Mouse (Mus musculus) MEL (cell line): ENCODE results near the gene Sit1. TPM values are rescaled to one million over a fixed set of nuclear protein-coding genes. Genes with fewer than 3 reads are reported as not detected.

Experiments used
- DNase-seq: peaks from one replicate; pipeline ENCODE4 v3.0.0; 2011; ENCODE audit warnings: low read depth, low spot score
- H3K27ac ChIP-seq: 2 replicates; pipeline ENCODE4 v1.5.1; 2012; ENCODE audit warnings: low read depth, mild to moderate bottlenecking, control low read depth, low read length, moderate library complexity; ENCODE audit not compliant: control insufficient read depth
- H3K27me3 ChIP-seq, 2 experiments: fragments of 150-350 bp in 1 of 2; sonication (generic) in 1 of 2; 2 replicates each; pipeline ENCODE4 v1.6.1; 2012; ENCODE audit warnings: low read length in 2 of 2, mild to moderate bottlenecking in 2 of 2, improper control_type of control experiment in 1 of 2, moderate library complexity in 1 of 2; ENCODE audit not compliant: insufficient read depth in 2 of 2, control insufficient read depth in 1 of 2
- H3K36me3 ChIP-seq, 2 experiments: 2 replicates each; pipeline ENCODE4 v1.6.1; 2012 to 2014; ENCODE audit warnings: low read length in 2 of 2, improper control_type of control experiment in 1 of 2, inconsistent platforms in 1 of 2, mild to moderate bottlenecking in 1 of 2; ENCODE audit not compliant: insufficient read depth in 2 of 2, control insufficient read depth in 1 of 2
- H3K4me1 ChIP-seq, 2 experiments: fragments of 150-350 bp in 1 of 2; sonication (generic) in 1 of 2; 2 replicates each; pipeline ENCODE4 v1.6.1; 2012; ENCODE audit warnings: low read length in 2 of 2, improper control_type of control experiment in 1 of 2, mild to moderate bottlenecking in 1 of 2; ENCODE audit not compliant: insufficient read depth in 2 of 2, control insufficient read depth in 1 of 2
- H3K4me3 ChIP-seq, 2 experiments: fragments of 150-350 bp in 1 of 2; sonication (generic) in 1 of 2; 2 replicates each; pipeline ENCODE4 v1.5.1; 2012; ENCODE audit warnings: low read depth in 2 of 2, low read length in 2 of 2, mild to moderate bottlenecking in 2 of 2, moderate library complexity in 2 of 2, control low read depth in 1 of 2, improper control_type of control experiment in 1 of 2; ENCODE audit not compliant: control insufficient read depth in 1 of 2, insufficient read depth in 1 of 2
- H3K79me2 ChIP-seq: 2 replicates; pipeline ENCODE4 v1.6.1; 2012; ENCODE audit warnings: mild to moderate bottlenecking, low read length, moderate library complexity; ENCODE audit not compliant: control insufficient read depth, poor library complexity, insufficient read depth
- H3K9ac ChIP-seq: 2 replicates; pipeline ENCODE4 v1.6.1; 2012; ENCODE audit warnings: low read depth, mild to moderate bottlenecking, control low read depth, low read length, moderate library complexity; ENCODE audit not compliant: control insufficient read depth, poor library complexity, severe bottlenecking
- H3K9me3 ChIP-seq: fragments of 150-350 bp; sonication (generic); replicated peaks from 2 replicates; pipeline ENCODE4 v1.6.1; 2012; ENCODE audit warnings: mild to moderate bottlenecking, low read length, improper control_type of control experiment, moderate library complexity; ENCODE audit not compliant: insufficient read depth
- CHD1 ChIP-seq: IDR thresholded peaks from 2 replicates; pipeline ENCODE4 v1.6.1; 2012; ENCODE audit warnings: low read depth, mild to moderate bottlenecking, inconsistent platforms, low read length, improper control_type of control experiment
- CHD2 ChIP-seq: IDR thresholded peaks from 2 replicates; pipeline ENCODE4 v1.6.1; 2011; ENCODE audit warnings: low read length, improper control_type of control experiment
- CTCF ChIP-seq, 3 experiments: IDR thresholded peaks in 2 of 3; conservative IDR thresholded peaks in 1 of 3; 2 replicates each; pipeline ENCODE4 v1.5.1; 2011 to 2012; ENCODE audit warnings: low read length in 3 of 3, low read depth in 2 of 3, mild to moderate bottlenecking in 2 of 3, improper control_type of control experiment in 1 of 3, inconsistent platforms in 1 of 3, mixed read lengths in 1 of 3, moderate library complexity in 1 of 3; ENCODE audit not compliant: control insufficient read depth in 1 of 3, insufficient read depth in 1 of 3, poor library complexity in 1 of 3, severe bottlenecking in 1 of 3
- E2F4 ChIP-seq: IDR thresholded peaks from 2 replicates; pipeline ENCODE4 v1.6.1; 2011; ENCODE audit warnings: low read depth, low read length, improper control_type of control experiment, borderline replicate concordance
- ELF1 ChIP-seq: IDR thresholded peaks from 2 replicates; pipeline ENCODE4 v1.6.1; 2014; ENCODE audit warnings: low read depth, mild to moderate bottlenecking, inconsistent platforms, low read length, improper control_type of control experiment, moderate library complexity
- EP300 ChIP-seq, 2 experiments: IDR thresholded peaks; 2 replicates each; pipeline ENCODE4 v1.6.1; 2011; ENCODE audit warnings: improper control_type of control experiment in 2 of 2, low read length in 2 of 2, low read depth in 1 of 2, mild to moderate bottlenecking in 1 of 2
- ETS1 ChIP-seq: IDR thresholded peaks from 2 replicates; pipeline ENCODE4 v1.6.1; 2012; ENCODE audit warnings: low read depth, mild to moderate bottlenecking, inconsistent platforms, low read length, improper control_type of control experiment, moderate library complexity
- GABPA ChIP-seq: IDR thresholded peaks from 2 replicates; pipeline ENCODE4 v1.6.1; 2012; ENCODE audit warnings: low read depth, mild to moderate bottlenecking, inconsistent platforms, low read length, improper control_type of control experiment, moderate library complexity
- GATA1 ChIP-seq: IDR thresholded peaks from 2 replicates; pipeline ENCODE4 v1.6.1; 2011; ENCODE audit warnings: low read depth, low read length, improper control_type of control experiment
- HCFC1 ChIP-seq: IDR thresholded peaks from 2 replicates; pipeline ENCODE4 v1.6.1; 2012; ENCODE audit warnings: low read depth, mild to moderate bottlenecking, inconsistent platforms, low read length, improper control_type of control experiment, moderate library complexity
- JUND ChIP-seq: IDR thresholded peaks from 2 replicates; pipeline ENCODE4 v1.6.1; 2011; ENCODE audit warnings: low read depth, mild to moderate bottlenecking, improper control_type of control experiment, low read length
- KAT2A ChIP-seq: conservative IDR thresholded peaks from 2 replicates; pipeline ENCODE4 v1.6.1; 2012; ENCODE audit warnings: low read depth, low read length, improper control_type of control experiment, inconsistent platforms
- MAFK ChIP-seq: IDR thresholded peaks from 2 replicates; pipeline ENCODE4 v1.6.1; 2011; ENCODE audit warnings: low read depth, mild to moderate bottlenecking, low read length, improper control_type of control experiment, borderline replicate concordance
- MAZ ChIP-seq: IDR thresholded peaks from 2 replicates; pipeline ENCODE4 v1.6.1; 2012; ENCODE audit warnings: low read depth, mild to moderate bottlenecking, inconsistent platforms, low read length, improper control_type of control experiment
- MEF2A ChIP-seq: IDR thresholded peaks from 2 replicates; pipeline ENCODE4 v1.6.1; 2014; ENCODE audit warnings: low read depth, mild to moderate bottlenecking, inconsistent platforms, low read length, improper control_type of control experiment; ENCODE audit not compliant: poor library complexity, insufficient replicate concordance, severe bottlenecking; ENCODE audit errors: extremely low read depth
- MYB ChIP-seq: IDR thresholded peaks from 2 replicates; pipeline ENCODE4 v1.6.1; 2011; ENCODE audit warnings: mild to moderate bottlenecking, low read depth, low read length, improper control_type of control experiment
- NELFE ChIP-seq: IDR thresholded peaks from 2 replicates; pipeline ENCODE4 v1.6.1; 2011; ENCODE audit warnings: low read depth, low read length, improper control_type of control experiment
- POLR2AphosphoS5 ChIP-seq: IDR thresholded peaks from 2 replicates; pipeline ENCODE4 v1.6.1; 2012; ENCODE audit warnings: low read depth, borderline replicate concordance, mild to moderate bottlenecking, inconsistent platforms, low read length, moderate library complexity, mixed read lengths
- RCOR1 ChIP-seq: IDR thresholded peaks from 2 replicates; pipeline ENCODE4 v1.6.1; 2012; ENCODE audit warnings: low read depth, mild to moderate bottlenecking, inconsistent platforms, low read length, improper control_type of control experiment
- SIN3A ChIP-seq: IDR thresholded peaks from 2 replicates; pipeline ENCODE4 v1.6.1; 2012; ENCODE audit warnings: low read length, improper control_type of control experiment, inconsistent platforms
- SMC3 ChIP-seq: IDR thresholded peaks from 2 replicates; pipeline ENCODE4 v1.6.1; 2011; ENCODE audit warnings: low read depth, low read length, improper control_type of control experiment
- TAL1 ChIP-seq: IDR thresholded peaks from 2 replicates; pipeline ENCODE4 v1.6.1; 2012; ENCODE audit warnings: mild to moderate bottlenecking, inconsistent platforms, low read length, moderate library complexity, mixed read lengths
- TCF12 ChIP-seq: IDR thresholded peaks from 2 replicates; pipeline ENCODE4 v1.6.1; 2014; ENCODE audit warnings: low read depth, mild to moderate bottlenecking, inconsistent platforms, low read length, improper control_type of control experiment, moderate library complexity
- USF1 ChIP-seq: IDR thresholded peaks from 2 replicates; pipeline ENCODE4 v1.6.1; 2014; ENCODE audit warnings: low read depth, mild to moderate bottlenecking, inconsistent platforms, low read length, improper control_type of control experiment, moderate library complexity
- ZC3H11A ChIP-seq: IDR thresholded peaks from 2 replicates; pipeline ENCODE4 v1.6.1; 2012; ENCODE audit warnings: low read depth, mild to moderate bottlenecking, inconsistent platforms, low read length, improper control_type of control experiment
- ZNF384 ChIP-seq: IDR thresholded peaks from 2 replicates; pipeline ENCODE4 v1.6.1; 2012; ENCODE audit warnings: low read depth, mild to moderate bottlenecking, inconsistent platforms, low read length, improper control_type of control experiment
- polyA plus RNA-seq, 2 experiments: library from polyadenylated mRNA; stranded (reverse) in 1 of 2; unstranded in 1 of 2; fragments of >175 nt in 1 of 2; fragments of >200 nt in 1 of 2; gene quantifications; 2 replicates each; pipeline versions ENCODE4 v1.2.1 to v1.2.4; 2012; ENCODE audit warnings: low replicate concordance in 2 of 2, low read depth in 1 of 2; ENCODE audit not compliant: insufficient read length in 2 of 2, insufficient read depth in 1 of 2, missing spikeins in 1 of 2
- total RNA-seq: library from RNA; depleted of rRNA; stranded (reverse); fragments of 300-350 nt; gene quantifications from 2 replicates; pipeline ENCODE4 v1.2.3, GENCODE M21; 2012

Sit1 gene
- total and polyA plus RNA-seq, 3 experiments = 0.06 to 0.08 TPM; not detected in 1

GRCm38 (mm10) chr4:43465935-43466334 is 17.6 kb downstream of the Sit1 start:
- Histone ChIP-seq H3K27ac (no peak overlapping the region), H3K4me3 (no peak overlapping the region), H3K4me1 (peaks cover 6 to 7% of the 10 kb centered on the region in 2 experiments; a peak in 2 of 4 replicates), H3K36me3 (peaks cover 0 to 5% of the 10 kb centered on the region in 2 experiments; a peak in 2 of 4 replicates), H3K9me3 (no peaks in the 10 kb centered on the region), H3K9ac (no peak overlapping the region)
- no peak for DNase-seq
- TF ChIP-seq MEF2A (no peak), GABPA (no peak), SIN3A (no peak), TCF12 (no peak), JUND (no peak), ELF1 (no peak), E2F4 (no peak), RCOR1 (no peak), MAFK (no peak), HCFC1 (no peak), KAT2A (no peak), USF1 (no peak), POLR2AphosphoS5 (no peak), SMC3 (no peak), TAL1 (no peak), ZNF384 (no peak), ZC3H11A (no peak)
- TF ChIP-seq, all 39 proteins: peak for 0
- Histone ChIP-seq H3K27me3 (no peaks in the 10 kb centered on the region), H3K79me2 (no peaks in the 10 kb centered on the region)

DNA sequence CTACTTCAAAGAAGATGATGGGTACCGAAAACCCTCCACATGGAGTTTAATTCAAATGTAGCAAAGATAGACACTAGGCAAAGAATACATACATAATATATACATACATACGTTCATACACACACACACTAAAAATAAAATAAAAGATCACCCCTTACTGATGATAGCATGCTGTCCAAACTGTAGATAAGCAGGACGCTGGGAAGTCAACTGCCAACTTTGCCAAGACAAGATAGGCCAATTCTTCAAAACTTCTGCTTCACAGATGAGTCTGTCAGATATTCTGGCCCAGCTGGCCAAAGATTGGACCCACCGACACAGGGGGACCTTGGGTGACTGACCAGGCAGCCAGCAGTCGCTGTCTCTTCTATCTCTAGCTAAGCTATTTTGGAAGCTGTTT is 20.4 kb downstream of the Sit1 start:
- peak; percentile 10 for DNase-seq
- H3K9ac ChIP-seq = no peak overlapping the region
- TF ChIP-seq SMC3 = no peak
- peak; percentile 65 for TF ChIP-seq MYB
- peak; percentile 61; the same call in 1 of the 2 replicates for TF ChIP-seq ETS1
- TF ChIP-seq GABPA = no peak
- no peak for TF ChIP-seq CTCF (IDR thresholded peaks at IDR 0.05 in 2 of 3, conservative IDR thresholded peaks at IDR 0.05 in 1 of 3; ENCODE audit: control insufficient read depth in 1 of 3, insufficient read depth in 1 of 3, low read depth in 2 of 3, low read length in 3 of 3, poor library complexity in 1 of 3, severe bottlenecking in 1 of 3)
- no peak for TF ChIP-seq MAZ
- peak; percentile 85 for TF ChIP-seq TCF12
- TF ChIP-seq NELFE = no peak
- TF ChIP-seq SIN3A = no peak
- TF ChIP-seq E2F4 = no peak
- peak; percentile 58 for TF ChIP-seq GATA1
- no peak for TF ChIP-seq HCFC1
- TF ChIP-seq CHD2 = no peak
- TF ChIP-seq RCOR1 = no peak
- TF ChIP-seq POLR2AphosphoS5 = no peak
- TF ChIP-seq CHD1 = no peak
- TF ChIP-seq EP300 (IDR thresholded peaks at IDR 0.05; ENCODE audit: low read depth in 1 of 2, low read length in 2 of 2) = peak; percentile 61 to 69
- peaks cover 0 to 5% of the 10 kb centered on the region in 2 experiments; a peak in 2 of 4 replicates for H3K36me3 ChIP-seq
- no peaks in the 10 kb centered on the region for H3K9me3 ChIP-seq
- H3K4me3 ChIP-seq = no peak overlapping the region
- H3K79me2 ChIP-seq = no peaks in the 10 kb centered on the region
- no peaks in the 10 kb centered on the region for H3K27me3 ChIP-seq
- peaks cover 6 to 10% of the 10 kb centered on the region in 2 experiments; a peak in 3 of 4 replicates for H3K4me1 ChIP-seq
- peak overlapping the region; percentile 9; the same call in 1 of the 2 replicates for H3K27ac ChIP-seq
